Mouse (Mus musculus): ENCODE data around the gene 5530401A14Rik.

Gene 5530401A14Rik

DNA sequence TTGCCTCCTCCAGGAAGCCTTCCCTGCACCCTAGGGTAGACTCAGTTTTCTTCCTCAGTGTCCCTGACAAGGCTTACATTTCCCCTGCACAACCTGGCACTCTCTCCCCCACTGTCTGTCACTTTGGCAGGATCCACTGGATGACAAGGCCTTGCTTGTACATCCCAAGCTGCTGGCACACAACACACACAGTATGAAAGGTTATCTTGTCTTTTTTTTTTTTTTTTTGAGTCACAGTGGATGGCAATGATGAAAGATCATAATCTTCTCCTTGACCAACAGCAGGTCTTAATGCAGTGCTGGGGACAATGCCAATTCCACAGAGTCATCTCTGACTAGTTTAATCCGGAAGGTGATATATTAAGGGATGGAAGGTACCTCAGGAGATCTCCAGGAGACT, 77.0 kb downstream of the 5530401A14Rik start:
- DNase-seq (ENCODE audit: low read depth, low spot score) = no peak

DNA sequence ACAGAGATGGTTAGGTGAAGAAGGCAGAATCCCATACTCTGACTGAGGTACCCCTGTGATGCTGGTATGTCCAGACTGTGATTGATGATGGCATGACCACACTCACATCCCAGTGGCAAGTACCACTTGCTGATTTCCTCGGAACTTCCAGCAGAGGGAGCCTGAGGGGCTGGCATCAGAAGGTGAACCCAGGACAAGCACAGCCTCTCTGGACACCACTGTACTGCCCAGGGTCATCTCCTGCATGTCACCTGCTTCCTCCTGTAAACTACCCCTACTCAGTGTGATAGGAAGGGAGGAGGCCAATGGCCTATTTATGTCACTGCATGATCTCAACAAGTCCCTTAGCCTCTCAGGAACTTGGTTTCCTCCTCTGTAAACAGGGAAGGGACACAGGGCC, 80.5 kb downstream of the 5530401A14Rik start:
- DNase-seq (ENCODE audit: low read depth, low spot score) = no peak

DNA sequence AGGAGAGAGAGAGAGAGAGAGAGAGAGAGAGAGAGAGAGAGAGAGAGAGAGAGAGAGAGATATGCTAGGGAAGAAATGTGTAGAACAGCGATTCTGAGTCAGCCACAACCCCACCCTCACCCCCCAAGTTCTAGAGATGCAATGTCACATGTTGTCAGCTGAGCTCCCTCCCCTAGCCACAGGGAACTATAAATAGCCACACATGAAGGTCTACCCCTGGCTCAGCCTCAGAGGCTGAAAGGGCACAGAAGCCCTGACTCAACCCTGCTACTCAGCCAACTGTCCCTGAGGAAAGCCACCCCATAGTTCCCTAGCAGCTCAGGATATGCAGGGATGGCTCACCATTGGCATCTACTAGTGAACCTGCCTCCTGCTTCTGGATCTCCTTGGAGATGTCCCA, 81.7 kb downstream of the 5530401A14Rik start:
- no peak for DNase-seq (ENCODE audit: low read depth, low spot score)
